Mouse (Mus musculus) ovary, adult 18-20 months (tissue): ENCODE data around the gene Osm.

Experiments
- DNase-seq: peaks from one replicate; pipeline ENCODE4 v3.0.0; 2022; ENCODE audit warnings: low spot score, mixed read lengths

Gene Osm

GRCm38 (mm10) chr11:4235665-4236545, at the start of gene Osm:
Gene Osm, plus strand, starts transcription at chr11:4236420.
- DNase-seq = no peak

- DNase-seq = peak; percentile 98
These were observed 49.5 kb upstream of the Osm start, which contains the start of gene Tbc1d10a for GRCm38 (mm10) chr11:4186486-4187317. Gene Tbc1d10a, plus strand, starts transcription at chr11:4186789.

- no peak for DNase-seq
These were observed 48.9 kb upstream of the Osm start for GRCm38 (mm10) chr11:4187318-4187700.

- peak; percentile 50 for DNase-seq
These were observed 47.0 kb upstream of the Osm start for GRCm38 (mm10) chr11:4189182-4189581.

- DNase-seq = no peak
These were observed 45.5 kb upstream of the Osm start for GRCm38 (mm10) chr11:4190677-4191076.

- no peak for DNase-seq
These were observed 43.5 kb upstream of the Osm start for GRCm38 (mm10) chr11:4192757-4193156.

GRCm38 (mm10) chr11:4193420-4193819, 42.8 kb upstream of the Osm start:
- DNase-seq = no peak

GRCm38 (mm10) chr11:4195597-4196031, 40.6 kb upstream of the Osm start:
- DNase-seq = no peak

GRCm38 (mm10) chr11:4196636-4197035, 39.6 kb upstream of the Osm start:
- DNase-seq = no peak

- peak; percentile 71 for DNase-seq
These were observed 38.5 kb upstream of the Osm start for GRCm38 (mm10) chr11:4197691-4198090.

- no peak for DNase-seq
These were observed 34.1 kb upstream of the Osm start for GRCm38 (mm10) chr11:4201981-4202700.

- no peak for DNase-seq
These were observed 33.1 kb upstream of the Osm start for GRCm38 (mm10) chr11:4202995-4203704.

GRCm38 (mm10) chr11:4203705-4204074, 32.5 kb upstream of the Osm start:
- peak; percentile 71 for DNase-seq

- no peak for DNase-seq
These were observed 31.0 kb upstream of the Osm start for GRCm38 (mm10) chr11:4205097-4205655.

- no peak for DNase-seq
These were observed 30.3 kb upstream of the Osm start for GRCm38 (mm10) chr11:4205951-4206350.

- no peak for DNase-seq
These were observed 29.7 kb upstream of the Osm start for GRCm38 (mm10) chr11:4206563-4206962.

GRCm38 (mm10) chr11:4207655-4208054, 28.6 kb upstream of the Osm start:
- DNase-seq = no peak

- DNase-seq = no peak
These were observed 26.7 kb upstream of the Osm start for GRCm38 (mm10) chr11:4209556-4209955.

- no peak for DNase-seq
These were observed 25.4 kb upstream of the Osm start for GRCm38 (mm10) chr11:4210786-4211185.

GRCm38 (mm10) chr11:4213107-4213506, 23.1 kb upstream of the Osm start:
- DNase-seq = peak; percentile 63

GRCm38 (mm10) chr11:4214572-4214971, 21.6 kb upstream of the Osm start:
- no peak for DNase-seq
